Mouse (Mus musculus) cerebellum, postnatal 10 days (tissue): ENCODE data around the gene Zfp414.

Experiments used
- DNase-seq, 2 experiments: peaks; one replicate each; pipeline ENCODE4 v3.0.0; 2021; ENCODE audit warnings: mixed read lengths in 2 of 2

Gene Zfp414

DNA sequence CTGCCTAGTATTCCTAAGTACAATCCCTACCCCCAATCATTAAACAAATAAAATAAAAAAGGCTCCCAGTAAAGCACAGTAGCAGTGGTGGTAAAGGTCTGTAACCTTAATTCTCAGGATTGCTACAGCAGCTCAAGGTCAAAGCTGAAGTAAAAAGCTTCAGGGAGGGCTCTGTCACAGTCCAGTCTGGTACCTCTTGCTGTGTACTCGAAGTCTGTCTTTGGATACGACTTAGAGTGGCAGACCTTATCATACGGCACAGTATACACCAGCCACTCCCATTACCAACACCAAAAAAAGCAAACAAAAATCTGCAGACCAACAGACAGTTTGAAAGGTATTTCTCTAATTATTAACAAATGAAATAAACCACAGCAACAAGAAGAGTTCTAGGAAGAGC, 37.9 kb downstream of the Zfp414 start:
- DNase-seq = no peak

DNA sequence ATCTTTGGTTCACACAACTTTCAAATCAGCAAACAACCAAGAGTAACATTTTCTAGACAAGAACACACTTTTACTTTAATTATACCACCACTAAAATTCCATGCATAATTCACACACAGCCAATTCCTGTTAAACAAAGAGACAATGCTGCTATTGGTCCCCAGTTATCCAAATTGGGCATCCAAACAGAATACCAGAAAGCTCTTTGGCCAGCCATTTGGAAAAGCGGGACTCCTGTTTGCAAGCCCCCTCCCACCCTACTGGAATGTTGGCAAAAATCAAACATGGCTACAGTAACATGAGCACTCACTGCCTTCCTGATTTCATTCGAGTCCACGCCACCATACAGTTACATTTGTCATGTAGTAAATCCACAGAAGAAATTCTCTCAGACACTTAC, 40.8 kb downstream of the Zfp414 start:
- no peak for DNase-seq

DNA sequence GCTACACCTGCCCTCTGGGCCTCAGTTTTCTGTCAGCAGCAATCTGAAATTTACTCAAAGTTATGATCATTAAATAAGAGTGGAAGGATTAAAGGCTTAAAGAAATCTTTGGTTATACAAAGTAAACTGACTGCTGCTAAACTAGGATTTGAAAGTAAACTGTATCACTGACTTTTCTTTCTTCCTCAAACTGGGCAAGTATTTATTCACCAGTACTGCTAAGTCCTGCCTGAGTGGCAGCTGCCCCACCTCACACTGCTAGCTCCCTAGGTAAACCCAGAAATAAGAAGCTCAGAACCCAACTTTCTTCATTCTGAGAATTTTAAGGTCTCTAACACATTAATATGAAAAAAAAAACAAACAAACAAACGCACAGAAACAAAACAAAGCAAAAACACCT, 44.9 kb downstream of the Zfp414 start:
- DNase-seq = no peak

DNA sequence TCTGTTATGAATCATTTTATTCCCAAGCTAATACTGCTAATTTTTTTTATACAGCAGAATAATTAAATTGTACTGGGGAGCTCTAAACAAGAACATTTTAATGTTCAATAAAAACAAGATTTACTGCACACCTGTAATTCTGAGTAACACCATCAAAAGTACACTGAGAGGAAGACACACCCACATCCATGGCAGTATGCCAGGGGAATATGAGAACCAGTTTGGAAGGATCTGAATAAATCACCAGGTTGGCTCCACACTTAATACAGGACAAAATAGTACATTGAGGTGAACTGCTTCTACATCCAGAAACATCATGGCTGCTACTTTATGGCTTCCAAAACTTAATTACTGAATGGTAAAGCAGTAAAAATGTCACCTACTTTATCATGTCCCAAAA, 46.6 kb downstream of the Zfp414 start:
- DNase-seq = peak; percentile 24 to 38

DNA sequence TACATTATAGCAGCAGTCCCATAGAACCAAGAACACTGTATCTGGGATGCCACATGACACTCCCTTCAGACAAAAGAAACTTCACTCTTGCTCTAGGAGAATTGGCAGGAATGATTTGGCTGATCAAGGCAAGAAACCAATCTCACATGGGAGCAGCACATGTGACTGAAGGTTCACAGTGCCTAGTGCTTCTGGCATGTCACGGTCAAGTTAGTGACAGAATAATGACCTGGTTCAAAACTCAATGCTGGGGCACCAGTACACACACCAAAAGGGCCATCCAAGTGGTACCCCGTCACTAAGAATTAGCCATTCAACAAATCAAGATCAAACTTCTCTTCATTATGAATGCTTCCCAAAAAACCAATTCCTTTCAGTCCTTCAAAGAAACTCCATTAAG, 47.2 kb downstream of the Zfp414 start:
- no peak for DNase-seq

DNA sequence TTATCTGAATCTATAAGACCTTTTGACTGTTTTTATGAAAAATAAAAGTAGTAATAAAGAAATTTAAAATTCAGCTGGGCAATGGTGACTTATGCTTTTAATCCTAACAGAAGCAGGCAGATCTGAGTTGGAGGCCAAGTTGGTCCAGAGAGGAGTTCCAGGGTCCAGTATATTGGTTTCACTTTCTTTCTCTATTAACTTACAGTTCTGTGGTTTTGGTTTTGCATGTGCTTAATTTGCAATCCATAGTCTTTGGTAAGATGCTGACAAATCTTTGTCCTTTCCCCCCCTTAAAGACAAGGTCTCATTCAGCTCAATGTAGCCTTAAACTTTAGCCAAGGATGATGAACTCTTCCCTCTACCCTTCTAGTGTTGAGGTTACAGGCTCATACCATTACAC, 49.9 kb downstream of the Zfp414 start:
- no peak for DNase-seq
